Mouse (Mus musculus): Measurements from ENCODE around the gene Golgb1.

GRCm38 (mm10) chr16:36935814-36936213 is 60.9 kb downstream of the Golgb1 start:
- TF ChIP-seq POLR2A (IDR thresholded peaks at IDR 0.05; ENCODE audit: borderline replicate concordance, low read depth, low read length) (no peak), CTCF (IDR thresholded peaks at IDR 0.05; ENCODE audit: low read depth, low read length) (no peak)
